Mouse (Mus musculus) heart, embryonic 13.5 days (tissue): ENCODE data around the gene Ttc36. TPM values are rescaled to one million over a fixed set of nuclear protein-coding genes. Genes with fewer than 3 reads are reported as not detected.
"Not testable (repeated sequence)": the region's sequence is repeated elsewhere in the genome, so short reads cannot be mapped to it uniquely, and the experiment has no call there.

ENCODE experiments used
- ATAC-seq: fragments of 200-750 bp; cut with Nextera tagmentation; 2 replicates; pipeline ENCODE4 v1.8.0; 2017; ENCODE audit warnings: moderate TSS enrichment; ENCODE audit not compliant: insufficient number of reproducible peaks, low FRiP score, low TSS enrichment; ENCODE audit errors: extremely low read depth
- H3K27ac ChIP-seq: fragments of 300-500 bp; sonication (generic); replicated peaks from 2 replicates; pipeline ENCODE4 v1.5.1; 2015; ENCODE audit warnings: moderate library complexity, mild to moderate bottlenecking, inconsistent platforms
- H3K27me3 ChIP-seq: fragments of 300-500 bp; sonication (generic); replicated peaks from 2 replicates; pipeline ENCODE4 v1.6.1; 2015; ENCODE audit warnings: mild to moderate bottlenecking, inconsistent platforms
- H3K36me3 ChIP-seq: fragments of 300-500 bp; sonication (generic); 2 replicates; pipeline ENCODE4 v1.6.1; 2015; ENCODE audit warnings: mild to moderate bottlenecking, inconsistent platforms
- H3K4me1 ChIP-seq: fragments of 300-500 bp; sonication (generic); 2 replicates; pipeline ENCODE4 v1.6.1; 2015; ENCODE audit warnings: inconsistent platforms
- H3K4me2 ChIP-seq: fragments of 300-500 bp; sonication (generic); 2 replicates; pipeline ENCODE4 v1.6.1; 2015; ENCODE audit warnings: inconsistent platforms, mild to moderate bottlenecking, moderate library complexity
- H3K4me3 ChIP-seq: fragments of 300-500 bp; sonication (generic); 2 replicates; pipeline ENCODE4 v1.5.1; 2015; ENCODE audit warnings: moderate library complexity, mild to moderate bottlenecking, inconsistent platforms
- H3K9ac ChIP-seq: fragments of 300-500 bp; sonication (generic); 2 replicates; pipeline ENCODE4 v1.6.1; 2015; ENCODE audit warnings: inconsistent platforms, mild to moderate bottlenecking, moderate library complexity
- H3K9me3 ChIP-seq: fragments of 300-500 bp; sonication (generic); 2 replicates; pipeline ENCODE4 v1.6.1; 2016; ENCODE audit warnings: inconsistent platforms
- WGBS: fragments of 180-500 bp; shearing (Covaris S2); methylation state at CpG from one replicate; pipeline ENCODE4 v1.1.7; 2015; ENCODE audit warnings: mixed read lengths; 5-methylcytosine and 5-hydroxymethylcytosine counted together
- polyA plus RNA-seq: library from polyadenylated mRNA; unstranded; fragments of >200 nt; fragmentation: Nextera tagmentation; extraction: Ambion mirVana; gene quantifications from 2 replicates; pipeline ENCODE4 v1.2.1, GENCODE M21; 2015

Ttc36 gene
- polyA plus RNA-seq, 1 experiment from 2014 or later, result 0.29 TPM

DNA sequence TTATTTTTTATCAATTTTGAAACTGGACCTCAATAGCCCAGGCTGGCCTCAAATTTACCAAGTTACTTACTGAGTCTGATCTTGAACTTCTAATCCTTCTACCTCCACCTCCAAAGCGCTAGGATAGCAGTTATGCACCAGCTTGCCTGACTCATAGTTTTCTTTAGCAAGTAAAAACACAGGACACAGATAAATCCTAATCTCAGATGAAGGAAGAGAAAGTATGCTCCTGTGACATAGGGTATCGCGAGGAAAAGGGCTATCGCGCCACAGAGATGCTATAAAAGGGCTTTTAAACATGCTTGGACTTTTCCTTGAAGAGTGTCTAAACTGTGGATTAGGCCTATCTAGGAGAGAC is 30.5 kb downstream of the Ttc36 start:
- Histone ChIP-seq H3K27ac (peak overlapping the region; percentile 89), H3K36me3 (peaks cover 26% of the 10 kb centered on the region), H3K27me3 (no peaks in the 10 kb centered on the region), H3K4me2 (no peak overlapping the region), H3K9ac (no peak overlapping the region), H3K4me1 (peaks cover 14% of the 10 kb centered on the region), H3K4me3 (peak overlapping the region; percentile 91), H3K9me3 (no peaks in the 10 kb centered on the region)
- ATAC-seq, result no peak
- WGBS, result 15% methylated on average over 5 of the region's 5 CpGs

DNA sequence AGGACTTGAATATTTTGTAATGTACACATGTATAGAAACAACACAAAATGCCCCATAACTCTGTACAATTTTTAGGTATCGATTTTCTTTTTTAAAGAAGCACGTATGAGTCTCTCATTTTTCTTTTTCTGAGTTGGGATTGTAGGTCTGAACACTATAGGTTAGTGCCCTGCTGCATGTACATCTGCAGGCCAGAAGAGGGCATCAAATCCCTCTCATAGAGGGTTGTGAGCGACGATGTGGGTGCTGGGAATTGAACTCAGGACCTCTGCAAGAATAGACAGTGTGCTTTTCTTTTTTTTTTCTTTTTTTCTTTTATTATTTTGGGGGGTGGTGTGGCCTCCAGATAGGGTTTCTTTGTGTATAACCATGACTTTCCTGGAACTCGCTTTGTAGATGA is 31.5 kb downstream of the Ttc36 start:
- no peak for ATAC-seq
- 87% methylated on average over 5 of the region's 5 CpGs for WGBS
- H3K27me3 ChIP-seq, result no peaks in the 10 kb centered on the region
- no peaks in the 10 kb centered on the region for H3K9me3 ChIP-seq
- no peak overlapping the region for H3K4me2 ChIP-seq
- H3K4me1 ChIP-seq, result peaks cover 18% of the 10 kb centered on the region
- H3K27ac ChIP-seq, result no peak overlapping the region
- no peak overlapping the region for H3K9ac ChIP-seq
- no peak overlapping the region for H3K4me3 ChIP-seq
- H3K36me3 ChIP-seq, result peaks cover 18% of the 10 kb centered on the region

DNA sequence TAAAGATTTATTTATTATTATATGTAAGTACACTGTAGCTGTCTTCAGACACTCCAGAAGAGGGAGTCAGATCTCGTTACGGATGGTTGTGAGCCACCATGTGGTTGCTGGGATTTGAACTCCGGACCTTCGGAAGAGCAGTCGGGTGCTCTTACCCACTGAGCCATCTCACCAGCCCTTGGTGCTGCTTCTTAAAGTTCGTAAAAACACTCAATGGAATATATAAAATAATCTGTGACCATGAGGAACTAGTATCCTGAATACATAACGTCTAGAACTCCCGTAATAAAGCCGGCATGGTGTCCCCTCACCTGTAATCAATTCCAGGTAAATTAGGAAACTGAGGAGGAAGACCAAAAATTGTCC is 34.9 kb downstream of the Ttc36 start:
- peak overlapping the region; percentile 82 for H3K4me2 ChIP-seq

DNA sequence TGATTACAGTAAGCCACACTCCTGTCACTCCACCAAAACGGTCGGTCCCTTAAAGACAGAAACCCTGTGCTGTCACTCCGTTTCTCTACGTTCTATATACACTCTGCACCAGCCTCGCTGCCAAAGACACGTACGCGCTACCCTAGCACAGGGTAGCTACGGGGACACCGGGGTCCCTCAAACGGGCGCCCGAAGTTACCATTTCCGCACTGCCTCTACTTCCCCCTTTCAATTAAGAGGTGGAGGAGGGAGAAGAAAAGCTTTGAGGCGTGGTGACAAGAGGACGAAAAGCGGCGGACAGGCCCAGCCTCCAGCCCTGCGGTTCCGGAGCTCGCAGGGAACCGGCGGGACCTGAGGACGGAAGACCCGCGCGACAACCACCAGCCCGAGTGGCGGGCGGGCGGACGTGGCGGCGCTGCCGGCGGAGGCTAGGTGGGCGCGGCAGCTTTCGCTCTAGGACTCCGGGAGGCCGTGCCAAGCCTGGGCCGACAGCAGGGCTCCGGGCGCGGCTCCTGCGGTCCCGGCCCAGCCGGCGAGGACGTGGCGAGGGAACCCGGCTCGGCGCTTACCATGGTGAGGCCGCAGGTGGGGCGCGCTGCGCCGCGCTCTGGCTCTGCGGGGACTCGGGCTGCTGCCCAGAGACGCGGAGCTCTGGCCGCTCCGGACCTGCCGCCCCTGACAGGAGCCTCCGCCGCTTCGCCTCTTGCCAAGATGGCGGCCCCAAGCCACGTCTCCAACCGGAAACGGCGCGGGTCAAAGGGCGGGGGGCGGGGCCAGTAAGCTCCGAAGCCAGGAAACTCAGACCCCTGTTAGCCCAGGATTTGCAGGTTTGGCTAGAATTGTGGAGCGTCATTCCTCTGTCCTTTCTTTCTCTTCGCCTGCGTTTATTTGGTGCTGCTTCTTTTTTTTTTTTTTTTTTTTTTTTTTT is 35.5 kb downstream of the Ttc36 start, which contains the start of the genes Arcn1 and Ift46:
Gene Arcn1, minus strand, starts transcription at position 745 of the 928 bp plus-strand sequence.
Gene Ift46, plus strand, starts transcription at position 808 of the 928 bp plus-strand sequence.
- under 1% methylated on average over 82 of the region's 82 CpGs for WGBS
- Histone ChIP-seq H3K36me3 (no peaks in the 10 kb centered on the region), H3K4me1 (peaks cover 42% of the 10 kb centered on the region), H3K9me3 (no peaks in the 10 kb centered on the region), H3K4me2 (peak within 1 kb of the TSS; percentile 82), H3K4me3 (peak within 1 kb of the TSS; percentile 88), H3K9ac (peak within 1 kb of the TSS; percentile 98), H3K27ac (peak within 1 kb of the TSS; percentile 98), H3K27me3 (no peaks in the 10 kb centered on the region)
- peak; percentile 84 for ATAC-seq

More for the DNA sequence above, 34.9 kb downstream of the Ttc36 start:
- H3K9me3 ChIP-seq, ATAC-seq, H3K27ac ChIP-seq, H3K27me3 ChIP-seq, H3K36me3 ChIP-seq: not testable (repeated sequence)
- WGBS, result 33% methylated on average over 9 of the region's 9 CpGs
- peak overlapping the region; percentile 88 for H3K4me3 ChIP-seq
- peaks cover 38% of the 10 kb centered on the region for H3K4me1 ChIP-seq
- peak overlapping the region; percentile 40 for H3K9ac ChIP-seq

DNA sequence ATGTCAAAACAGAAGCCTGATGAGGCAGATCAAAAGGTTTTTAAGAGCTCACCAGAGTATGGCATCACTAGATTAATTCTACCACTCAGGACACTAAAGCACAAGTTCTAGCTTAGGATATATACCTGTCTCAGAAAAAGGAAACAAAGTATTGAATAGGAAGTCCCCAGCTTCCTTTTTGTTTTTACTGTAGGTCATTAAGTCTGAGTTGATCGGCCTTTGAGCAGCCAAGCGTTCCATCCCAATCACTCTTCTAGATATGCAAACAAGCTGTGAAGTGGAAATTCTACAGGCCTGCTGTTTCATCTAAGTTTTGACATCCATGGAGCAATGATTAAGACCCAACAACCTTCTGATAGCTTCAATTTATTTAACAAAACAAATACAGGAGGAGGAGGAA is 42.0 kb downstream of the Ttc36 start:
- no peak overlapping the region for H3K27ac ChIP-seq
- ATAC-seq, result no peak
- peaks cover 45% of the 10 kb centered on the region for H3K4me1 ChIP-seq
- H3K9me3 ChIP-seq, result no peaks in the 10 kb centered on the region
- no peak overlapping the region for H3K4me2 ChIP-seq
- no peaks in the 10 kb centered on the region for H3K27me3 ChIP-seq
- no peak overlapping the region for H3K9ac ChIP-seq
- no peak overlapping the region for H3K4me3 ChIP-seq
- 53% methylated on average over 2 of the region's 2 CpGs for WGBS
- peaks cover 45% of the 10 kb centered on the region for H3K36me3 ChIP-seq

Other genes with a start within 250 kb of the Ttc36 start
- gene Cxcr5, start 241.2 kb downstream of the Ttc36 start, polyA plus RNA-seq, result not detected in 2 replicates
- 9.8 and 11.0 TPM in 2 replicates for gene Ddx6, start 198.2 kb downstream of the Ttc36 start, polyA plus RNA-seq
- gene Treh, start 129.8 kb downstream of the Ttc36 start, polyA plus RNA-seq, result not detected in 2 replicates
- gene Phldb1, start 67.9 kb downstream of the Ttc36 start, polyA plus RNA-seq, result 20.2 and 24.4 TPM in 2 replicates
- 114 and 119 TPM in 2 replicates for gene Arcn1, start 35.2 kb downstream of the Ttc36 start, polyA plus RNA-seq
- 65.7 and 68.6 TPM in 2 replicates for gene Ift46, start 35.2 kb downstream of the Ttc36 start, polyA plus RNA-seq
- gene Tmem25, start 3.8 kb downstream of the Ttc36 start, polyA plus RNA-seq, result 1.5 and 1.9 TPM in 2 replicates
- 6.1 and 6.5 TPM in 2 replicates for gene Kmt2a, start 78.2 kb upstream of the Ttc36 start, polyA plus RNA-seq
- 1,009 and 1,200 TPM in 2 replicates for gene Atp5l, start 117.7 kb upstream of the Ttc36 start, polyA plus RNA-seq
- gene Ube4a, start 162.5 kb upstream of the Ttc36 start, polyA plus RNA-seq, result 15.9 and 17.4 TPM in 2 replicates
- 1.9 TPM in 1 of 2 replicates, not detected in the other for gene Cd3g, start 177.4 kb upstream of the Ttc36 start, polyA plus RNA-seq
- gene Cd3d, start 178.7 kb upstream of the Ttc36 start, polyA plus RNA-seq, result 0.45 TPM in 1 of 2 replicates, not detected in the other
- 0.55 TPM in 1 of 2 replicates, not detected in the other for gene Cd3e, start 206.6 kb upstream of the Ttc36 start, polyA plus RNA-seq
- 1.3 and 1.5 TPM in 2 replicates for gene Mpzl2, start 236.7 kb upstream of the Ttc36 start, polyA plus RNA-seq